Mouse (Mus musculus): Measurements from ENCODE around the gene Grin3b. TPM values are rescaled to one million over a fixed set of nuclear protein-coding genes. Genes with fewer than 3 reads are reported as not detected.

The Grin3b gene
- polyA plus RNA-seq, 1 experiment = not detected

DNA sequence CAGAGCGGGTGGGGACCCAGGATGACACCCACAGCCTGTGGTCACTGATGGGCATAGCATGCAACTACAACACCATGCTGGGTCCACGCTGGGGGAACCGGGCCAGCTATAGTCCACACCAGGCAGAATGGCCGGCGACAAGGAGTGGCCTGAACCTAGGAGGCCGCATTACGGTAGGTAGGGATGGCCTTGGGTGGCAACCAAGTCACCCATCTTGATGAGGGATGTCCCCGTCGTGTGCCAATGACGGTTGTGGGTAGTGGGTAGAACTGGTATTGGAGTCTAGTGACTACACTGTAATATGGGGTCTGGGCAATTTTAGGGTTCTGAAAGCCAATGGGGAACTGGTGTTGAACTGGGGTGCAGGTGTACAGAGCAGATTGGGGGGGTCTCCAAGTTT, 46.4 kb downstream of the Grin3b start:
- TF ChIP-seq CTCF (IDR thresholded peaks at IDR 0.05; ENCODE audit: extremely low read depth, insufficient read length, insufficient replicate concordance, low read depth, low read length) (no peak), POLR2A (IDR thresholded peaks at IDR 0.05; ENCODE audit: low read depth, low read length) (no peak)
- 82% methylated on average over 10 of the region's 10 CpGs for WGBS
- Histone ChIP-seq H3K27me3 (ENCODE audit: control insufficient read depth, insufficient read depth, low read length) (no peaks in the 10 kb centered on the region), H3K4me3 (ENCODE audit: low read depth, low read length) (peak overlapping the region; percentile 69), H3K27ac (ENCODE audit: insufficient read depth, low read depth, low read length) (peak overlapping the region; percentile 93), H3K36me3 (ENCODE audit: control insufficient read depth, insufficient read depth, low read length) (0 out of 2 replicates have a peak, but pooled peaks cover 2% of the 10 kb centered on the region), H3K4me1 (ENCODE audit: control insufficient read depth, insufficient read depth, insufficient read length, low read length) (peaks cover 20% of the 10 kb centered on the region)

DNA sequence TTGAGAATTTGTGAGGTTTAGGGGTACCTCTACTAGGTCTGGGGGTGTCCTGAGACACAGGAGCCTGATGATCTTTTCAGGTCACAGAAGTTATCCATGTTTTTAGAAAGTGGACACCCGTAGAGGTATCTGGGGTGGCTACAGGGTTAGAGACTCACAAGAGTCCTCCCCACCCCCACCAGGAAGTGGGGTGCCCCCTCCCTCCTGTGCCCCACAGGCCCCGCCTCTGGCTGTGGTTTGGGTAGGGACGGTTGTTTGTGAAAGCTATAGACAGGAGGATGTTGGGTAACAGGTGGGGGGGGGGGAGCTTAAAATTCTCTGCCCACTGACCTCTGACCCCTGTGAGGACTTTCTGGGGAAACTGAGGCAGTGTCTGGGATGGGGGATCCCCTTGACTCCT, 46.8 kb downstream of the Grin3b start:
- H3K36me3 ChIP-seq (ENCODE audit: control insufficient read depth, insufficient read depth, low read length) = 0 out of 2 replicates have a peak, but pooled peaks cover 2% of the 10 kb centered on the region
- no peaks in the 10 kb centered on the region for H3K27me3 ChIP-seq (ENCODE audit: control insufficient read depth, insufficient read depth, low read length)
- 39% methylated on average over 3 of the region's 3 CpGs for WGBS
- peak overlapping the region; percentile 69 for H3K4me3 ChIP-seq (ENCODE audit: low read depth, low read length)
- TF ChIP-seq CTCF (IDR thresholded peaks at IDR 0.05; ENCODE audit: extremely low read depth, insufficient read length, insufficient replicate concordance, low read depth, low read length) (no peak), POLR2A (IDR thresholded peaks at IDR 0.05; ENCODE audit: low read depth, low read length) (no peak)
- H3K27ac ChIP-seq (ENCODE audit: insufficient read depth, low read depth, low read length) = peak overlapping the region; percentile 93
- H3K4me1 ChIP-seq (ENCODE audit: control insufficient read depth, insufficient read depth, insufficient read length, low read length) = peaks cover 20% of the 10 kb centered on the region

DNA sequence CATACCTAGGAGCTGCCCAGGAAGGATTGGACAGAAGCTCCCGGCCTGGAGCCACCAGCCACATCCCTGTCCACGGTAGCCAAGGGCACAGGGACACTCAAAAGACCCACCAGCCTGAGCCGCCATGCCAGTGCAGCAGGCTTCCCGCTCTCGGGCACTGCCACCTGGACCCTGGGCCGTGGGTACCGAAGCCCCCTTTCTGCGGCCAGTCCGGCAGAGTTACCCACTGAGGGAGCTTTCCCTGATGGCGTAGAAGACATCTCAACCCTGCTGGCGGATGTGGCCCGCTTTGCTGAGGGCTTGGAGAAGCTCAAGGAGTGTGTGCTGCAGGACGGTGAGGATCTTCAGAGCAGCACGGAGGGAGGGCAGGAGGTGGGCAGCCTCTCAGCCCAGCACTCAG, 47.3 kb downstream of the Grin3b start:
- Histone ChIP-seq H3K27me3 (ENCODE audit: control insufficient read depth, insufficient read depth, low read length) (no peaks in the 10 kb centered on the region), H3K4me1 (ENCODE audit: control insufficient read depth, insufficient read depth, insufficient read length, low read length) (peaks cover 20% of the 10 kb centered on the region), H3K36me3 (ENCODE audit: control insufficient read depth, insufficient read depth, low read length) (0 out of 2 replicates have a peak, but pooled peaks cover 2% of the 10 kb centered on the region), H3K4me3 (ENCODE audit: low read depth, low read length) (peak overlapping the region; percentile 60), H3K27ac (ENCODE audit: insufficient read depth, low read depth, low read length) (peak overlapping the region; percentile 91)
- no peak for TF ChIP-seq CTCF (IDR thresholded peaks at IDR 0.05; ENCODE audit: extremely low read depth, insufficient read length, insufficient replicate concordance, low read depth, low read length)
- TF ChIP-seq POLR2A (IDR thresholded peaks at IDR 0.05; ENCODE audit: low read depth, low read length) = no peak
- WGBS = 76% methylated on average over 14 of the region's 14 CpGs

DNA sequence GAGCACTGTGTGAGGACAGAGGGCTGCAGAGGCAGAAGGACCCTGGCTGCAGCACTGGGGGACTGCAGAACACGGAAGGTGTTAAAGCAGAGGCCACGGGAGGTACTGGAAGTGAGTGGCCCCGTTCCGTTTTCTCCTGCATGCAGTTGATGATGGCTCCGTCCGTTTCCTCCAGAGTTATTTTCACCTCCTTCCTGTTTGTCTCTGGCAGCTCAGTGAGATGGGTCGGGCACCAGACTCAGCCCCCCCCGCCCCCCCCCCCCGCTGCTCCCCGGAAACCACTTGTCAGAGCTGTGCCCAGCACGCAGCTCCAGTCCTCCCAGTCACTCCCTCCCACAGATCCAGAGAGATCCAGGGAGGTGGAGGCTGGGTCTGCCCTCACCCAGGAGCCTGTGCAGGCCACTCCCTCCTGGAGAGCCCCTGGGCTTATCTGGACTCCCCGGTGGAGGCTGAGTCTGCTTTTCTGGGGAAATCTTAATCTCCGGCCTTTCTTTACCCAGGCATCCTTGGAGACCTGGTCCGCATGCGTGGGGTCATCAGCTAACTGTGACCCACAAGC, 48.3 kb downstream of the Grin3b start:
- peak overlapping the region; percentile 39 for H3K4me3 ChIP-seq (ENCODE audit: low read depth, low read length)
- H3K27ac ChIP-seq (ENCODE audit: insufficient read depth, low read depth, low read length) = peak overlapping the region; percentile 53
- no peak for TF ChIP-seq CTCF (IDR thresholded peaks at IDR 0.05; ENCODE audit: extremely low read depth, insufficient read length, insufficient replicate concordance, low read depth, low read length)
- TF ChIP-seq POLR2A (IDR thresholded peaks at IDR 0.05; ENCODE audit: low read depth, low read length) = no peak
- H3K4me1 ChIP-seq (ENCODE audit: control insufficient read depth, insufficient read depth, insufficient read length, low read length) = peaks cover 23% of the 10 kb centered on the region
- no peaks in the 10 kb centered on the region for H3K27me3 ChIP-seq (ENCODE audit: control insufficient read depth, insufficient read depth, low read length)
- WGBS = 8% methylated on average over 12 of the region's 15 CpGs
- H3K36me3 ChIP-seq (ENCODE audit: control insufficient read depth, insufficient read depth, low read length) = 0 out of 2 replicates have a peak, but pooled peaks cover 2% of the 10 kb centered on the region

DNA sequence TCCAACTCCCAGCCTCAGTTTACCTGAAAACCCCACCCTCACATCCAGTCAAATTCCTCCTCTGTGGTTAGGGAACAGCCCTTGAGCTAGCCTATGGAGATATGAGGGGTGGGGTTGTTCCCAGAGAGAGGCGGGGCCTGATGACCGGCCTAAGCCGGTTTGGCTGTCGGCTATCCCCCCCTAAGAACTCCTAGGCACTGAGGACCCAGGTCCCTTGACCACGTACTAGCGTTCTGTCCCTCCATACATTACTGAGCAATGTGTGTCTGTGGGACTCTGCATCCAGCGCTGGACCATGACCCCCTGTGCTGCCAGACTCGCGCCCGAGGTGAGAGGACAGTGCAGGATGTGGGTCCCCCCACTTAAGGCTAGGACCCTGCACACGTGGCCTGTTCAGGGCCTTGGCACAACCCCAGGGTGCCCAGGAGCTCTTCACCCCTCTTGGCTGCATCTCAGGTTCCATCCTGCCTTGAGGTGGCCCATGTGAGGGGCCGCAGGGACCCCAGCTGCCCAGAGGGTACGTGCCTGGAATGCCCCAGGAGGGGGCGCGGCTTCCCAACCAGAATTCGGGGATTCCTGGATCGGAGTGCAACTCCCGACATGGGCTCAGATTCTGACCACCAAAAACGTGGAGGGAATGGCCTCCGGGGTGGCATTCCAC, 49.1 kb downstream of the Grin3b start:
- 0 out of 2 replicates have a peak, but pooled peaks cover 2% of the 10 kb centered on the region for H3K36me3 ChIP-seq (ENCODE audit: control insufficient read depth, insufficient read depth, low read length)
- H3K4me3 ChIP-seq (ENCODE audit: low read depth, low read length) = peak overlapping the region; percentile 24
- H3K4me1 ChIP-seq (ENCODE audit: control insufficient read depth, insufficient read depth, insufficient read length, low read length) = peaks cover 21% of the 10 kb centered on the region
- H3K27me3 ChIP-seq (ENCODE audit: control insufficient read depth, insufficient read depth, low read length) = no peaks in the 10 kb centered on the region
- peak overlapping the region; percentile 13; the same call in 1 of the 2 replicates for H3K27ac ChIP-seq (ENCODE audit: insufficient read depth, low read depth, low read length)
- TF ChIP-seq POLR2A (IDR thresholded peaks at IDR 0.05; ENCODE audit: low read depth, low read length) = no peak
- no peak for TF ChIP-seq CTCF (IDR thresholded peaks at IDR 0.05; ENCODE audit: extremely low read depth, insufficient read length, insufficient replicate concordance, low read depth, low read length)
- 41% methylated on average over 20 of the region's 20 CpGs for WGBS

DNA sequence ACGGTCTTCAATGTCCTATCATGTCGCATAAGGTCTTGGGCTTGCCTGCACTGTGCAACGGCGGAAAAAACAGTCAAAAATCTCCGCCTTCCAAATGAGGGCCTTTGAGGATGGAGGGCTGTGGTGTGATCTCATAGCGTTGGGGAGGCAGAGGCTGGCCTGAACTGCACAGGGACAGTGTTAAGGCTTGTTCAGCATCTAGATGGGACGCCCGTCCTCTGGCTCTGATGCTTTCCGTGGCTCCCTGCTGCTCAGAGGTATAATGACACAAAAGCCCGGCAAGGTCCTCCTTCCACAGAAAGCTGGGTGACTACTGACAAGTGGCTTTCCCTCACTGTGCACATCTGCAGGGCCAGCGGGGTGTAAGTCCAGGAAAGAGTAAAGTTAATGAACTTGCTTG, 49.7 kb downstream of the Grin3b start:
- TF ChIP-seq POLR2A (IDR thresholded peaks at IDR 0.05; ENCODE audit: low read depth, low read length) = no peak
- no peak for TF ChIP-seq CTCF (IDR thresholded peaks at IDR 0.05; ENCODE audit: extremely low read depth, insufficient read length, insufficient replicate concordance, low read depth, low read length)
- WGBS = 58% methylated on average over 11 of the region's 11 CpGs
- Histone ChIP-seq H3K27me3 (ENCODE audit: control insufficient read depth, insufficient read depth, low read length) (no peaks in the 10 kb centered on the region), H3K4me1 (ENCODE audit: control insufficient read depth, insufficient read depth, insufficient read length, low read length) (peaks cover 19% of the 10 kb centered on the region), H3K27ac (ENCODE audit: insufficient read depth, low read depth, low read length) (no peak overlapping the region), H3K4me3 (ENCODE audit: low read depth, low read length) (0 out of 2 replicates have a peak overlapping the region, but pooled peaks have one; percentile 22), H3K36me3 (ENCODE audit: control insufficient read depth, insufficient read depth, low read length) (0 out of 2 replicates have a peak, but pooled peaks cover 2% of the 10 kb centered on the region)

DNA sequence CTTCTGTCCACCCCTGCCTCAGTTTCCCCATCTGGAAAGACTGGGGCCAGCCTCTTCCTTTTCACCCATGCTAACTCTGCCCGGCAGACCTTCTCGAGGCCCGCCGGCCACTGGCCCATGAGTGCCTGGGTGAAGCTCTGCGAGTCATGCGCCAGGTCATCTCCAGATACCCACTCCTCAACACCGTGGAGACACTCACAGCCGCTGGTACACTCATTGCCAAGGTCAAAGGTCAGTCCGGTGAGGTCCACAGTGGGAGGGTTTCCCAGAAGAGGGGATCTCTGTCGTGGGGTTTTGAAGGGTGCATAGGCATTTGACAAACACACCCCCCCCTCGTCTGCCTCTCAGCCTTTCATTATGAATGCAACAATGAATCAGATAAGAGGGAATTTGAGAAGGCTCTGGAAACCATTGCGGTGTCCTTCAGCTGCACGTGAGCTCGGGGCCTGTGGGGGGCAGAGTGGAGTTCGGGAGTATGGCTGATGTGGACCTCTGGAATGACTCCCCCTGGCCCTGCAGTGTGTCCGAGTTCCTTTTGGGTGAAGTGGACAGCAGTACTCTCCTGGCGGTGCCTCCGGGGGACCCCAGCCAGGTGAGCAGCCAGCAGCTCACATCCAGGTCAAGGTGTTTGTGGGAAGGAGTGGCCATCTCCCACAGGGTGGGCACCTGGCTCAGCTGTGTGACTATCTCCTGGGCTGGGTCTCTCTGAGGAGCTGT, 50.2 kb downstream of the Grin3b start:
- H3K36me3 ChIP-seq (ENCODE audit: control insufficient read depth, insufficient read depth, low read length) = no peaks in the 10 kb centered on the region
- H3K27ac ChIP-seq (ENCODE audit: insufficient read depth, low read depth, low read length) = no peak overlapping the region
- WGBS = 73% methylated on average over 18 of the region's 18 CpGs
- no peak for TF ChIP-seq POLR2A (IDR thresholded peaks at IDR 0.05; ENCODE audit: low read depth, low read length)
- TF ChIP-seq CTCF (IDR thresholded peaks at IDR 0.05; ENCODE audit: extremely low read depth, insufficient read length, insufficient replicate concordance, low read depth, low read length) = no peak
- H3K27me3 ChIP-seq (ENCODE audit: control insufficient read depth, insufficient read depth, low read length) = no peaks in the 10 kb centered on the region
- H3K4me1 ChIP-seq (ENCODE audit: control insufficient read depth, insufficient read depth, insufficient read length, low read length) = peaks cover 23% of the 10 kb centered on the region
- no peak overlapping the region for H3K4me3 ChIP-seq (ENCODE audit: low read depth, low read length)

All from small intestine, adult 2 months (tissue).